Mouse (Mus musculus): ENCODE results near the gene Myo3b.
A peak's percentile ranks its signal among the peaks of the same experiment; 100 is the strongest.

The Myo3b gene

GRCm38 (mm10) chr2:70352435-70353165 is 313.7 kb downstream of the Myo3b start:
- no peak for DNase-seq (ENCODE audit: low read depth, low spot score)

- DNase-seq (ENCODE audit: low read depth, low spot score): no peak
Measured at GRCm38 (mm10) chr2:70354056-70354455, 315.1 kb downstream of the Myo3b start.

GRCm38 (mm10) chr2:70355026-70355425 is 316.1 kb downstream of the Myo3b start:
- no peak for DNase-seq (ENCODE audit: low read depth, low spot score)

GRCm38 (mm10) chr2:70369421-70369820 is 330.5 kb downstream of the Myo3b start:
- DNase-seq (ENCODE audit: low read depth, low spot score): peak; percentile 18

GRCm38 (mm10) chr2:70379341-70379740 is 340.4 kb downstream of the Myo3b start:
- DNase-seq (ENCODE audit: low read depth, low spot score): no peak

GRCm38 (mm10) chr2:70379939-70380338 is 341.0 kb downstream of the Myo3b start:
- no peak for DNase-seq (ENCODE audit: low read depth, low spot score)

- no peak for DNase-seq (ENCODE audit: low read depth, low spot score)
Measured at GRCm38 (mm10) chr2:70388645-70389044, 349.7 kb downstream of the Myo3b start.

- no peak for DNase-seq (ENCODE audit: low read depth, low spot score)
Measured at GRCm38 (mm10) chr2:70389162-70389561, 350.2 kb downstream of the Myo3b start.

GRCm38 (mm10) chr2:70397734-70398276 is 358.9 kb downstream of the Myo3b start:
- no peak for DNase-seq (ENCODE audit: low read depth, low spot score)

GRCm38 (mm10) chr2:70399441-70400115 is 360.7 kb downstream of the Myo3b start:
- no peak for DNase-seq (ENCODE audit: low read depth, low spot score)

- DNase-seq (ENCODE audit: low read depth, low spot score): no peak
Measured at GRCm38 (mm10) chr2:70400321-70400720, 361.4 kb downstream of the Myo3b start.

- no peak for DNase-seq (ENCODE audit: low read depth, low spot score)
Measured at GRCm38 (mm10) chr2:70404301-70404700, 365.4 kb downstream of the Myo3b start.

GRCm38 (mm10) chr2:70406846-70407245 is 367.9 kb downstream of the Myo3b start:
- no peak for DNase-seq (ENCODE audit: low read depth, low spot score)

- DNase-seq (ENCODE audit: low read depth, low spot score): no peak
Measured at GRCm38 (mm10) chr2:70407729-70408128, 368.8 kb downstream of the Myo3b start.

GRCm38 (mm10) chr2:70410298-70410885 is 371.5 kb downstream of the Myo3b start:
- no peak for DNase-seq (ENCODE audit: low read depth, low spot score)

- DNase-seq (ENCODE audit: low read depth, low spot score): no peak
Measured at GRCm38 (mm10) chr2:70412315-70412714, 373.4 kb downstream of the Myo3b start.

- no peak for DNase-seq (ENCODE audit: low read depth, low spot score)
Measured at GRCm38 (mm10) chr2:70414386-70414785, 375.5 kb downstream of the Myo3b start.

- DNase-seq (ENCODE audit: low read depth, low spot score): no peak
Measured at GRCm38 (mm10) chr2:70415521-70415920, 376.6 kb downstream of the Myo3b start.

- no peak for DNase-seq (ENCODE audit: low read depth, low spot score)
Measured at GRCm38 (mm10) chr2:70419336-70419735, 380.4 kb downstream of the Myo3b start.

GRCm38 (mm10) chr2:70421144-70421874 is 382.4 kb downstream of the Myo3b start:
- DNase-seq (ENCODE audit: low read depth, low spot score): no peak

GRCm38 (mm10) chr2:70425611-70426010 is 386.7 kb downstream of the Myo3b start:
- no peak for DNase-seq (ENCODE audit: low read depth, low spot score)

GRCm38 (mm10) chr2:70443035-70443434 is 404.1 kb downstream of the Myo3b start:
- DNase-seq (ENCODE audit: low read depth, low spot score): no peak
